Mouse (Mus musculus) small intestine, adult 2 months (tissue): Measurements from ENCODE around the gene Mttp. TPM values are rescaled to one million over a fixed set of nuclear protein-coding genes. Genes with fewer than 3 reads are reported as not detected.
A peak's percentile ranks its signal among the peaks of the same experiment; 100 is the strongest.
"Not testable (repeated sequence)": the region's sequence is repeated elsewhere in the genome, so short reads cannot be mapped to it uniquely, and the experiment has no call there.

Source experiments
- H3K27ac ChIP-seq: fragments of 200-500 bp; 2 replicates; pipeline ENCODE4 v1.5.1; 2012; ENCODE audit warnings: low read depth, low read length, control low read depth, inconsistent platforms; ENCODE audit not compliant: insufficient read depth
- H3K27me3 ChIP-seq: fragments of 200-500 bp; 2 replicates; pipeline ENCODE4 v1.6.1; 2012; ENCODE audit warnings: mild to moderate bottlenecking, moderate library complexity, low read length, inconsistent platforms; ENCODE audit not compliant: control insufficient read depth, insufficient read depth
- H3K36me3 ChIP-seq: fragments of 200-500 bp; 2 replicates; pipeline ENCODE4 v1.6.1; 2012; ENCODE audit warnings: mild to moderate bottlenecking, low read length, control low read depth, inconsistent platforms; ENCODE audit not compliant: control insufficient read depth, insufficient read depth
- H3K4me1 ChIP-seq: fragments of 200-500 bp; 2 replicates; pipeline ENCODE4 v1.6.1; 2012; ENCODE audit warnings: low read length, inconsistent platforms, mixed read lengths; ENCODE audit not compliant: control insufficient read depth, insufficient read depth, insufficient read length
- H3K4me3 ChIP-seq: fragments of 200-500 bp; 2 replicates; pipeline ENCODE4 v1.5.1; 2012; ENCODE audit warnings: low read depth, mild to moderate bottlenecking, control low read depth, inconsistent platforms, low read length, moderate library complexity
- CTCF ChIP-seq: fragments of 200-500 bp; IDR thresholded peaks from 2 replicates; pipeline ENCODE4 v1.5.1; 2012; ENCODE audit warnings: low read depth, mild to moderate bottlenecking, control low read depth, inconsistent platforms, low read length, moderate library complexity, mixed read lengths; ENCODE audit not compliant: insufficient replicate concordance, insufficient read length; ENCODE audit errors: extremely low read depth
- POLR2A ChIP-seq: fragments of 200-500 bp; IDR thresholded peaks from 2 replicates; pipeline ENCODE4 v1.6.1; 2012; ENCODE audit warnings: low read depth, mild to moderate bottlenecking, control low read depth, inconsistent platforms, low read length, moderate library complexity
- WGBS: fragments of 180-500 bp; shearing (Covaris S2); methylation state at CpG from one replicate; pipeline ENCODE4 v1.1.7; 2018; 5-methylcytosine and 5-hydroxymethylcytosine counted together
- polyA plus RNA-seq: library from polyadenylated mRNA; depleted of rRNA; stranded (reverse); fragments of >200 nt; gene quantifications from 2 replicates; pipeline ENCODE4 v1.2.3, GENCODE M21; 2012

Gene Mttp
- polyA plus RNA-seq, 1 experiment, result 108 TPM

DNA sequence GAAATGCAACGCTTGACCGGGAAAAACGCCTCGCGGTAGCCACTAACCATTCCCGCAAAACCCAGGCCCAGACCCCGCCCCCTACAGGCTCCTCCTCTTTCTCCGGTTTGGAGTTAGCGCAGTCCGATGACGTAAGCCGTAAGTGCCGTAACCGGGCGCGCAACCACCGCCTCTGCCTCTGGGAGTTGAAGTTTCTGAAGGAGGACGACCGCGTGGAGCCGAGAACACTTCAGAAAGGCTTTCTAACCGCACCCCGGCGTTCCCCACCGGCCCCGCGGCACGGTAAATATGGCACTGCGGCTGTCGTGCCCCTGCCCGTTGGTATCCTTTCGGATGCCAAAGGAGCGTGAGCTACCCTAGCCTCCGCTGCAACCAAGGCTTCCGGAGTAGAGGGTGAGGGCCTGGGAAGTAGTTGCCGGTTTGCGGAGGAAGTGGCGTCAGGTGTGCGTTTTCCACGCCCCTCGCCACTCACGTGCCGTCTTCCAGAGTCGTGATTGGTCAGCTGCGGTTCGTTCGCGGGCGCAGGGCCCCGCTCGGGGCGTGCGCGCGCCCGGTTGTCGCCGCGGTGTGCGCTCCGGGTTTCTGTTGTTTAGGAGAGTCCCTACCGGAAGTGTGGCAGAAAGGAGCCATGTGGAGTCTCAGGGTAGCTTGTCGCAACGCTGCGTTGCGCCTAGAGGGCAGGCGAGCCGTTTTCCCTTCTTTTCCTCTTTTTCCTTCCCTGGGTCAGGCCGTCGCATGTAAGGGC, 1.3 kb downstream of the Mttp start, which contains the start of gene Trmt10a:
TSS of gene Trmt10a (plus strand) at position 134 of the 745 bp plus-strand sequence.
- TF ChIP-seq POLR2A (peak; percentile 81), CTCF (no peak)

DNA sequence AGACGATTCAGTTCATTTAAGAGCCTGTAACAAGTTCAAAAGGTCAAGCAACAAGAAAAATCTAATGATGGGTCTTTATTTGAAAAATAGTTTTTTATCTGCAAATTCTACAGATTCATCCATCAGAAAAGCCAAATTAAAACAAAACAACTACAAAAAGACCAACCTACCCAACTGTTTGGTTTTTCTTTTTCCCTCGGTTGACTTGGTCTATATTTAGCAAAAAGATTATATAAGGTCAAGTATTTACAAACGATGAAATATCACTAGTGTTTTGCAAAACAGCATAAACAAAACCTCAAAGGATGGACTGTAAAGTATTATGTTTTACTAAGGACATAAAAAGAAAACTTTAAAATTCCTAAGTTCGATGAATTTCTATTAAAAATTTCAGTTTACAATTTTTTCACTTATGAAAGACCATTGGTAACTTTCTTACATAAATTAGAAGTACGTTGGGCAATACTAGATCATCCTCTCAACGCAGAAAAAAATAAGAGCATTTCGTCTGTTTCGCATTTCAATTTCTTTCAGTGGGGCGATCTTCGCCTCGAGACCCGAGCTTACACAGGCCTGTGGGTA, 1.9 kb downstream of the Mttp start:
- Histone ChIP-seq H3K27ac (peak overlapping the region; percentile 95), H3K4me1 (no peaks in the 10 kb centered on the region), H3K27me3 (no peaks in the 10 kb centered on the region), H3K36me3 (no peaks in the 10 kb centered on the region), H3K4me3 (peak overlapping the region; percentile 96)
- no peak for TF ChIP-seq CTCF
- no peak for TF ChIP-seq POLR2A
- WGBS, result 1% methylated on average over 12 of the region's 12 CpGs

More for the DNA sequence above, 1.3 kb downstream of the Mttp start, which contains the start of gene Trmt10a:
- Histone ChIP-seq H3K27ac (peak within 1 kb of the TSS; percentile 99), H3K4me1 (no peaks in the 10 kb centered on the region), H3K36me3 (no peaks in the 10 kb centered on the region), H3K4me3 (peak within 1 kb of the TSS; percentile 96), H3K27me3 (no peaks in the 10 kb centered on the region)
- under 1% methylated on average over 70 of the region's 70 CpGs for WGBS

DNA sequence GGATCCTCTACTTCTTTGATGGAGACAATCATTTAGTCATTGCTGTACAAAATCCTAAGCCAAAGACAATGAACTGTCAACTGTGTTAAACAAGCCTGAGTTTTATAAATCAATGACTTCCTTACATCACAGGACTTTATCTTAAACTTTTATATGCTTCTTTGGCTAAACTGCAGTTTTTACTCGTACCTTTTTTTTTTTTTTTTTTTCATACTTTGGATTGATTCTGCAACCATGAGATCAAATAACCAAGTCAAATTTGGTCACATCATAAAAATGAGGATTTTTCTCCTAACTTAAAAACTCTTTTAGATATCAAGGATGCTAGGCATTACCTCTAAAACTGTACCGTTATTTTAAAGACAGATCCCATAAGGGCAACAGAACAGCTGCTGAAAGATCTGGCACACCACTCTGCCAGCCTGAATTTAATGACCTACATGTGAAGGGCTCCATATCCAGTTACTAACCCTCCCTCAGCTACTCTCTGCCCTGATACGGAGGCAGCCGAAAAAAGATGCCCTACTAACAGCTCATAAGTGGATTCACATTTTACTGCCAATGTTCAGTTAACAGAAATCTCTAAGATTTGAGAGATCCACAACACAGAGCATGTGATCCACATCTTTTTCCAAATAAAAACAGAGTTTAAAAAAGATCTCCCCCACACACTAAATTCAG, 2.6 kb downstream of the Mttp start:
- 40% methylated on average over 4 of the region's 4 CpGs for WGBS
- Histone ChIP-seq H3K27ac (no peak overlapping the region), H3K4me1 (no peaks in the 10 kb centered on the region), H3K4me3 (no peak overlapping the region), H3K27me3 (no peaks in the 10 kb centered on the region), H3K36me3 (no peaks in the 10 kb centered on the region)
- TF ChIP-seq CTCF, result no peak
- TF ChIP-seq POLR2A, result no peak

DNA sequence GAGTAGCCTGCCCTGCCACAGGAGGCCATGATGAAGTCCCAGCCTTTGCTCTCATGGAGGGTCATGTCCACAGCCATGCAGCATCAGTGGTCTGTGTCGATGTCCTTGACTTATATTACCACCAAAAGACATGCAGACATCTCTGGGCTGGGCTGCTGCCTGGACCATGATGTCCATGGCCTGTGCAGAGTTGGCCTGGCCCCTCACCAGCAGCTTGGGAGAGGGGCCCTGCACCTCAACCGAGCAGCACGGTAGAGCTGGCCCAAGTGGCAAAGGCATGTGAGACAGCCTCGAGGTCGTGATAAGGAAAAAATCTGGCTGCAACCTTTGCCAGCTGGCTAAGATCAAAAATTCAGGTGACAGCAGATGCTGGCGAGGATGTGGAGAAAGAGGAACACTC, 5.1 kb downstream of the Mttp start:
- no peak overlapping the region for H3K27ac ChIP-seq
- no peaks in the 10 kb centered on the region for H3K27me3 ChIP-seq
- TF ChIP-seq POLR2A (no peak), CTCF (no peak)
- WGBS, result 67% methylated on average over 6 of the region's 6 CpGs
- no peaks in the 10 kb centered on the region for H3K36me3 ChIP-seq
- H3K4me1 ChIP-seq, result peaks cover 5% of the 10 kb centered on the region; the same call in 1 of the 2 replicates
- no peak overlapping the region for H3K4me3 ChIP-seq

DNA sequence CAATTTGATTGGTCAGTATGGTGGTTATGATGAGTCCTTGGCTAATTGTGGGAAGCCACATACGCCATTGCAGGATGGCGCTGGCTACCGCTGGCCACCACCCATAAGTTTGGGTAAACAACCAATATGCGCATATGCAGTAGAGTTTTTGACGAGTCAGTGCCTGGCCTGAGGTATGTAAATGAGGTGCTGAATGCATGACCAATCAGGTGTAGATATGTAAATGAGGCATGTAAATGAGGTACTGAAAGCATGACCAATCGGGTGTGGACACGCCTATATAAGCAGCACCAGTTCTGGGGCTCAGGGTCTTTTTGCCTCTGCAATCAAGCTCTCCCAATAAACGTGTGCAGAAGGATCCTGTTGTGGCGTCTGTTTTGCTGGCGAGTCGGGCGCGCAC, 6.6 kb downstream of the Mttp start:
- H3K27ac ChIP-seq, H3K4me3 ChIP-seq, H3K36me3 ChIP-seq, H3K4me1 ChIP-seq, H3K27me3 ChIP-seq: not testable (repeated sequence)
- 96% methylated on average over 13 of the region's 13 CpGs for WGBS

DNA sequence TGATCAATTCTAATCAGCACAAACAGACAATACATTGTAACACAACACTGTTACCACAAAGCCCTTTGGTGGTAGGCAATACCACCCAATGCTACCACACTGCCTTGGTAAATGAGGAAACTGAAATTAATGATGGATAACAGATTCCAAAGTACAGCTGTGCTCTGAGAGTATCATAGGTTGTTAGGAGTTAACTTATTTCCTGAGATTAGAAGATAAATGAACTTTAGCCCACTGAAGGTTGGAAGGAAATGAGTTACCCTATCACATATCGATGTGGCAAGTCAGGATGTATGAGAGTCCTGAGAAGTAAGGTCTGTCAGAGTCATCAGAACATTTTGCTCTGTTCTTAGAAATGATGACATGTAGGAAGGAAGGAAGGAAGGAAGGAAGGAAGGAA, 10.2 kb downstream of the Mttp start:
- 17% methylated on average over 1 of the region's 1 CpGs for WGBS
- peak overlapping the region; percentile 99 for H3K27ac ChIP-seq
- H3K36me3 ChIP-seq, result no peaks in the 10 kb centered on the region
- no peaks in the 10 kb centered on the region for H3K27me3 ChIP-seq
- H3K4me3 ChIP-seq, result no peak overlapping the region
- TF ChIP-seq CTCF (no peak), POLR2A (no peak)
- H3K4me1 ChIP-seq, result peaks cover 10% of the 10 kb centered on the region; the same call in 1 of the 2 replicates

DNA sequence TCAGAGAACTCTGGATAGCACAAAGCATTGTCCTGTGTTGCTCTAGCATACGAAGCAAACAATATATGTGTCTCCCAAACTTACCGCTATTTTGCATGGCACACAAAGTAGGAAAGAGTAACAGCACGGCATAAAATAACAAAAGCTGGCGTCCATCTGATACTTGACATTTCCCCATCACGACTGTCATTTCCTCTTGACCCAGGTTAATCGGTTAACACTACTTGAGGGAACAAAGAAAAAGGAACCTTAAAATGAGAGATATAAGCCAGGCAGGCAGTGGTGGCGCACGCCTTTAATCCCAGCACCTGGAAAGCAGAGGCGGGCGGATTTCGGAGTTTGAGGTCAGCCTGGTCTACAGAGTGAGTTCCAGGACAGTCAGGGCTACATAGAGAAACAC, 10.9 kb downstream of the Mttp start:
- Histone ChIP-seq H3K36me3 (no peaks in the 10 kb centered on the region), H3K27me3 (no peaks in the 10 kb centered on the region), H3K27ac (peak overlapping the region; percentile 99), H3K4me1 (peaks cover 12% of the 10 kb centered on the region; the same call in 1 of the 2 replicates), H3K4me3 (peak overlapping the region; percentile 28; the same call in 1 of the 2 replicates)
- 16% methylated on average over 11 of the region's 11 CpGs for WGBS
- TF ChIP-seq CTCF, result no peak
- TF ChIP-seq POLR2A, result no peak
